Mouse (Mus musculus): Measurements from ENCODE around the gene Eef1a1.

GRCm38 (mm10) chr9:78450404-78450803, 38.5 kb downstream of the Eef1a1 start:
- TF ChIP-seq CTCF (IDR thresholded peaks at IDR 0.05) (no peak), EP300 (IDR thresholded peaks at IDR 0.05; ENCODE audit: insufficient read depth, low read depth, low read length) (no peak), POLR2A (IDR thresholded peaks at IDR 0.05; ENCODE audit: insufficient read depth, low read depth, low read length) (no peak)
